Mouse (Mus musculus) midbrain, embryonic 16.5 days (tissue): ENCODE measurements at regions not wholly inside any gene's neighbourhood (a gene's known extent, or its start where the extent isn't known, plus 50 kb on each side); places are given as distances from the start of the nearest gene placed in this dataset.
A peak's percentile ranks its signal among the peaks of the same experiment; 100 is the strongest.

Experiments
- ATAC-seq: fragments of 200-750 bp; cut with Nextera tagmentation; 2 replicates; pipeline ENCODE4 v1.8.0; 2017; ENCODE audit warnings: moderate TSS enrichment
- H3K27ac ChIP-seq: fragments of 300-500 bp; sonication (generic); 2 replicates; pipeline ENCODE4 v1.5.1; 2014; ENCODE audit warnings: mild to moderate bottlenecking, low read length, mixed read lengths
- H3K27me3 ChIP-seq: fragments of 300-500 bp; sonication (generic); 2 replicates; pipeline ENCODE4 v1.6.1; 2014; ENCODE audit warnings: low read depth, low read length, mixed read lengths; ENCODE audit not compliant: control insufficient read depth, insufficient read depth
- H3K36me3 ChIP-seq: fragments of 300-500 bp; sonication (generic); 2 replicates; pipeline ENCODE4 v1.6.1; 2014; ENCODE audit warnings: mild to moderate bottlenecking, low read length, moderate library complexity, mixed read lengths; ENCODE audit not compliant: control insufficient read depth, insufficient read depth
- H3K4me1 ChIP-seq: fragments of 300-500 bp; sonication (generic); 2 replicates; pipeline ENCODE4 v1.6.1; 2014; ENCODE audit warnings: mild to moderate bottlenecking, low read length, mixed read lengths; ENCODE audit not compliant: control insufficient read depth, insufficient read depth
- H3K4me2 ChIP-seq: fragments of 300-500 bp; sonication (generic); 2 replicates; pipeline ENCODE4 v1.6.1; 2014; ENCODE audit warnings: mild to moderate bottlenecking, low read length, mixed read lengths
- H3K4me3 ChIP-seq: fragments of 300-500 bp; sonication (generic); 2 replicates; pipeline ENCODE4 v1.5.1; 2014; ENCODE audit warnings: low read depth, mild to moderate bottlenecking, low read length, moderate library complexity, mixed read lengths
- H3K9ac ChIP-seq: fragments of 300-500 bp; sonication (generic); 2 replicates; pipeline ENCODE4 v1.6.1; 2014; ENCODE audit warnings: low read depth, low read length, mixed read lengths
- H3K9me3 ChIP-seq: fragments of 300-500 bp; sonication (generic); replicated peaks from 2 replicates; pipeline ENCODE4 v1.6.1; 2014; ENCODE audit warnings: mild to moderate bottlenecking, low read length, mixed read lengths; ENCODE audit not compliant: control insufficient read depth, poor library complexity, severe bottlenecking
- WGBS: fragments of 180-500 bp; shearing (Covaris S2); extraction: QIAGEN DNeasy Blood & Tissue Kit; methylation state at CpG from one replicate; pipeline ENCODE4 v1.1.7; 2014; 5-methylcytosine and 5-hydroxymethylcytosine counted together

DNA sequence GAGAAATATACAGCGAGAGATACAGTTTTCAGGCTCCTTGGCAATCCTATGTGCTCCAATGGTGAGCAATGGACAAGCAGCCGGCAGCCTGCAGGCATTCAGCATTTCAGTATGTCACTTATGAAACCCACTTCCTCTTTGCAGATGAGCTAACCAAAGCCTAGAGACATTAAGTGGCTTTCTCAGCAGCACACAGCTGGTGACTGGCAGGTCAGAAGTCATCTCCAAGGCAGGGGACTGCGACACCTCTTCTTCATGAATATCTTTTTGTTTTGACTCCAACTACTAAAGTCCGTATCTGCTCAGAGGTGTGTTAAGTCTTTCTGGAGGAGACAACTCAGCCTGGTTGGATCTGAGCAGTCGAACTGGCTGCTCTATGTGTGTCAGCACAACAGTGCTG, 528.8 kb upstream of the Kdm8 start:
- no peaks in the 10 kb centered on the region for H3K27me3 ChIP-seq
- WGBS, result 74% methylated on average over 5 of the region's 5 CpGs

DNA sequence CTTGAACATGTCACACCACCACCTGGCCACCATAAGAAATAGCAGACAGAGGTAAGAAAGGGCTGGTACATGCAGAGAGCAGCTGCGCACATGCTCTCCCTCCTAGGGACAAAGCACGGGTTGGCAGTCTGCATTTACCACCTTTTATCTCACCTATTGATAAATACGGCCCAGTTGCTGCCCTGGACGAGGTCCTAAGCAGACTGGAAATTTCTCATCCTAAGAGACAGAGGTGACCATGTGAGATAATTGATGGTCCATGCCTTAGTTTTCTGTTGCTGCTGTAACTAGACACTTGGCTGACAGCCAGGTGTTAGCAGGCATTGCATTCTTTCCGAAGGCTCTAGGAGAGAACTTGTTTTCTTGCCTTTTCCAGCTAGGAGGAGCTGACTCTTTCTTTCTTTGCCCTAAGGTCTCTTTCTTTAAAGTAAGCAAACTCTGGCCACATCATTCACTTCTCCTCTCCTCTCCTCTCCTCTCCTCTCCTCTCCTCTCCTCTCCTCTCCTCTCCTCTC, 526.8 kb upstream of the Kdm8 start:
- Histone ChIP-seq H3K36me3 (no peaks in the 10 kb centered on the region), H3K4me2 (no peak overlapping the region), H3K27ac (no peak overlapping the region), H3K9ac (no peak overlapping the region), H3K27me3 (no peaks in the 10 kb centered on the region), H3K4me1 (no peaks in the 10 kb centered on the region), H3K9me3 (no peaks in the 10 kb centered on the region), H3K4me3 (no peak overlapping the region)
- 54% methylated on average over 5 of the region's 5 CpGs for WGBS
- ATAC-seq, result no peak

More for the DNA sequence above, 528.8 kb upstream of the Kdm8 start:
- Histone ChIP-seq H3K4me3 (no peak overlapping the region), H3K27ac (no peak overlapping the region), H3K9ac (no peak overlapping the region), H3K4me1 (no peaks in the 10 kb centered on the region), H3K36me3 (no peaks in the 10 kb centered on the region), H3K9me3 (no peaks in the 10 kb centered on the region), H3K4me2 (no peak overlapping the region)
- ATAC-seq, result no peak

DNA sequence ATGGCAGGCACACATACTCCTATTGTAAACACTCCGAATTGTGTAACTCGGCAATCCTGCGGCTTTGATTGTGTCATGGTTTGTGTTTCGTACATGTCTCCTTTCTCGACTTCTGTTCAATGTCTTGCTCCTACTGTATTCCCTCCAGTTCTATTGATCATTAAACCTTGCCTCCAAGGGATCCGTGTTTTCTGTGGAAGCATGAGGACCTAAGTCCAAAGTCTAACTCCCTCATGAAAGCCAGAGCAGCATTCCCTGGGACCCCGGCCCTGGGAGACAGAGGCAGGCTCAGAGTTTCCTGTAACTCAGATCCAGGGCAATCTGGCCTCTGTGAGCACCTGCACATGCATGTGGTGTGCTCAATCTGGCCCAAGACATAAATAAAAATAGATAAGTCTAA, 521.7 kb upstream of the Kdm8 start:
- no peak for ATAC-seq
- H3K9ac ChIP-seq, result no peak overlapping the region
- H3K36me3 ChIP-seq, result no peaks in the 10 kb centered on the region
- H3K27me3 ChIP-seq, result no peaks in the 10 kb centered on the region
- WGBS, result 91% methylated on average over 7 of the region's 7 CpGs
- no peak overlapping the region for H3K4me2 ChIP-seq
- H3K4me1 ChIP-seq, result no peaks in the 10 kb centered on the region
- H3K9me3 ChIP-seq, result no peaks in the 10 kb centered on the region
- H3K27ac ChIP-seq, result no peak overlapping the region
- no peak overlapping the region for H3K4me3 ChIP-seq

DNA sequence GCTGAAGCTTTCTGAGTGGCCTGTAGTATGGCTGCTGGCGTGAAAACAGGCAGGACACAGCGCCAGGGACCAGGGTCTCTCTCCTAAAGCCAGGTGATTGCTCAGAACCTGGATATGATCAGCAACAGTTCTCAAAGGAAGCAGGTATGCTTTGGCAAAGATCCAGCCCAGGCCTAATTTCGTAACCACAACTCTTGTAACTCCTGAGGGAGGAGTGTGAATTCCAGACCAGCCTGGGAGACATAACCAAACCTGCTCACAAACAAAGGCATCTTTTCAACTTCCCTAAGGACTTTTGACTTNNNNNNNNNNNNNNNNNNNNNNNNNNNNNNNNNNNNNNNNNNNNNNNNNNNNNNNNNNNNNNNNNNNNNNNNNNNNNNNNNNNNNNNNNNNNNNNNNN, 510.9 kb upstream of the Kdm8 start:
- no peaks in the 10 kb centered on the region for H3K4me1 ChIP-seq
- no peak overlapping the region for H3K4me2 ChIP-seq
- no peak overlapping the region for H3K9ac ChIP-seq
- no peaks in the 10 kb centered on the region for H3K9me3 ChIP-seq
- no peak overlapping the region for H3K4me3 ChIP-seq
- no peak overlapping the region for H3K27ac ChIP-seq
- no peak for ATAC-seq
- no peaks in the 10 kb centered on the region for H3K36me3 ChIP-seq
- 91% methylated on average over 3 of the region's 3 CpGs for WGBS
- no peaks in the 10 kb centered on the region for H3K27me3 ChIP-seq

DNA sequence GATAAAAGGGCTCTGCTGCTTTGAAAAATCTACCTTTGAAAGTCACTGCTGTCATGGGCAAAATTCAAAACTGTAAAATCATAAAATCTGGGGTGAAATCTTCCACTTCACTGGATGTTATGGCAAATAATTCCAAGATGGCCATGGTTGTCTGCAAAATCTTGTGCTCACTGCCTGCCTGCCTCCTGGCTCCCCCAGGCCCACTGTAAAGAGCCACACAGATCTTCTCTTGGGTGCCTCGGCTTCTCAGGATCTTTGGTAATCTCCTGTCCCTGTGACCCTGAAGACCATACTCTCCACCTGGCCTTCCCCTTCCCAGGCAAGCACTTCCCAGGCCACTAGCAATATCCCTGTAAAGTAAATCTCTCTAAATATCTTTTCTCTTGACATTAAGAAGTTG, 505.1 kb upstream of the Kdm8 start:
- no peak for ATAC-seq
- Histone ChIP-seq H3K4me1 (peaks cover 5% of the 10 kb centered on the region; the same call in 1 of the 2 replicates), H3K27me3 (no peaks in the 10 kb centered on the region), H3K36me3 (no peaks in the 10 kb centered on the region), H3K4me2 (no peak overlapping the region), H3K9ac (no peak overlapping the region), H3K4me3 (no peak overlapping the region), H3K27ac (no peak overlapping the region), H3K9me3 (no peaks in the 10 kb centered on the region)
- WGBS, result 76% methylated on average over 1 of the region's 1 CpGs

DNA sequence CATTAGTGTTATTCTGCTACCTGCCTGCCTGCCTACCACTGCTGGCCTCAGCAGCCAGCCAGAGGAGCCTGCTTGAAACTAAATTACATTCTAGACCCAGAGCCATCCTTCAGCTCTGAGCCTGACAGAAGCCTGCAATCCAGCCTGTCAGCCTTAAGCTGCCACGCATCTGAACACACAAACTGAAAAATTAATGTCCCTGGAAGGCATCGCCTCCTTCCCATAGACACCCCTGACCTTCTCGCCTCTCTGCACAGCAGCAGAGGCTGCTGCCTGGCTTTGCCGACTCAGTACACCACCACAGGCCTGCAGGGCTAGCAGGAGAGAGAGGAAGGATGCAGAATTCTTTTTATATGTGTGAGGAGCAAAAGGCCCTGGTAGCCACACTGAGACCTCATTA, 502.9 kb upstream of the Kdm8 start:
- no peaks in the 10 kb centered on the region for H3K9me3 ChIP-seq
- no peaks in the 10 kb centered on the region for H3K36me3 ChIP-seq
- H3K27me3 ChIP-seq, result no peaks in the 10 kb centered on the region
- WGBS, result 69% methylated on average over 4 of the region's 4 CpGs
- ATAC-seq, result no peak
- no peak overlapping the region for H3K4me3 ChIP-seq
- H3K9ac ChIP-seq, result 0 out of 2 replicates have a peak overlapping the region, but pooled peaks have one; percentile 7
- peak overlapping the region; percentile 35; the same call in 1 of the 2 replicates for H3K27ac ChIP-seq
- no peak overlapping the region for H3K4me2 ChIP-seq
- H3K4me1 ChIP-seq, result peaks cover 5% of the 10 kb centered on the region; the same call in 1 of the 2 replicates

DNA sequence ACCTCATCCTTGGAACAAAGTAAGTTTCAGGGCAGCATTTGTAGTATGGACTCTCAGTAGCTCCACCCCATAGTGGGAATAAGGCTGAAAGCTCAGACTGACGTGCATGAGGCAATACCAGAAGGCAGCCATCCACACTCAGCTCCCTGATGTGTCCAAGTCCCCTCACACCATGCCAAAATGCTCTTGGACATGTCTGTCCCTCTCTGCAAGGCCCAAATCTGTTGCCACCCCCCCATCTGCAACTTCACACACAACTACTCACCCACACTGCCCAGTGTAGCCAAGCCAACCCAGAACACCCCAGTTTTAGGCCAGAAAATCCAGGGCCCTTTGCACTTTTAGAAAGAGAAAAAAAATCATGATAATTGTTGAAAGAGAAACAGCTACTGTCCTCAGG, 498.1 kb upstream of the Kdm8 start:
- Histone ChIP-seq H3K4me1 (peaks cover 5% of the 10 kb centered on the region; the same call in 1 of the 2 replicates), H3K4me2 (no peak overlapping the region), H3K9ac (no peak overlapping the region), H3K27me3 (no peaks in the 10 kb centered on the region), H3K27ac (no peak overlapping the region), H3K36me3 (no peaks in the 10 kb centered on the region), H3K4me3 (no peak overlapping the region), H3K9me3 (peaks cover 2% of the 10 kb centered on the region; the same call in 1 of the 2 replicates)
- 71% methylated on average over 1 of the region's 1 CpGs for WGBS
- no peak for ATAC-seq

DNA sequence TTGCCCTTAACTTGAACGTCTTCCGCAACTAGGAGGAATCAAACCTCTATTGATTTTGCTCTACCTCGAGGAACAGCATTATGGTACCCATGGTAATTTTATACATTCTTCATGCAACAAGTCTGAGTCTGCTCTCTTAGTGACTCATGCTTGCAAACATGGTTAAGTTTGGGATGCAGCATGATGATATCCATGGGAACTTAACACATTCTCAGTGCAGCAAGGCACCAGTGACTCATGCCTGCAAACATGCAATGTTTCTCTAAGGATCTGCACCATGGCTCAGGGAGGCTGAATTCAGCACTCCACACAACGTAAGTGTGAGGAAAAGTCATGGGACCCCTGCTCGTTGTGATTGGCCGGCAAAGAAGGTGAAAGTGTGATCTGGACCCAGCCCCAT, 487.1 kb upstream of the Kdm8 start:
- no peaks in the 10 kb centered on the region for H3K4me1 ChIP-seq
- H3K27ac ChIP-seq, result no peak overlapping the region
- 87% methylated on average over 6 of the region's 6 CpGs for WGBS
- no peak overlapping the region for H3K4me3 ChIP-seq
- H3K9me3 ChIP-seq, result no peaks in the 10 kb centered on the region
- no peaks in the 10 kb centered on the region for H3K27me3 ChIP-seq
- no peak overlapping the region for H3K4me2 ChIP-seq
- ATAC-seq, result no peak
- no peak overlapping the region for H3K9ac ChIP-seq
- H3K36me3 ChIP-seq, result no peaks in the 10 kb centered on the region

DNA sequence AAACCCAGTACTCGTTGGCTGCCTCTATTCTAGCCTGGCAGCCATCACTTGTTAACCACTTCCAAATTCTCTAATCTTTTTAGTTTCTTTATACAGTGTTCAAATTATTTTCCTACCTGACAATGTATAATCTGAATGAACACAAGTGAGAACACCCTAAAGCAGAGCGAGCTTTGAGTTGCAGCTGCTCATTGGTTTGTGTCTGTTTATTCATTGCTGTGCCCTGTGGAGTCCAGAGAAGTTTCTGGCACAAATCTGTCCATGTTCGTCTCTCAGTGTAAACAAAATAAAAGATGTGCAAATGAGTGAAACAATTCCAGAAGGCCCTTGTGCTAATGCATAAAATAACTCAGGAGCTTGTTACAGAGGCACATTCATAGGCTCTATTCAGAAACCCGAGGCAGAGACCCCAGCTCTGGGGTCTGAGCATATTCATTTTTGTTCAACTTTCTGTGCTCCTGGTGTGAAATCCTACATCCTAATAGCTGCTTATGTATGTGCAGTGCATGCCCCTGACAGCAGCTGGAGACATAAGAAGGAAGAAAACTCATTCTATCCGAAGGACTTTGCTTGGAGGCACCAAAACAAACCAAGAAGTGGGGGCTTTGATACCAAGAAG, 469.5 kb upstream of the Kdm8 start:
- no peak overlapping the region for H3K27ac ChIP-seq
- 58% methylated on average over 5 of the region's 5 CpGs for WGBS
- no peak overlapping the region for H3K4me2 ChIP-seq
- no peaks in the 10 kb centered on the region for H3K9me3 ChIP-seq
- H3K36me3 ChIP-seq, result no peaks in the 10 kb centered on the region
- no peak overlapping the region for H3K9ac ChIP-seq
- no peak for ATAC-seq
- H3K4me1 ChIP-seq, result no peaks in the 10 kb centered on the region
- H3K4me3 ChIP-seq, result no peak overlapping the region
- no peaks in the 10 kb centered on the region for H3K27me3 ChIP-seq
